Mouse (Mus musculus): ENCODE measurements around the gene Pld4.

The Pld4 gene

DNA sequence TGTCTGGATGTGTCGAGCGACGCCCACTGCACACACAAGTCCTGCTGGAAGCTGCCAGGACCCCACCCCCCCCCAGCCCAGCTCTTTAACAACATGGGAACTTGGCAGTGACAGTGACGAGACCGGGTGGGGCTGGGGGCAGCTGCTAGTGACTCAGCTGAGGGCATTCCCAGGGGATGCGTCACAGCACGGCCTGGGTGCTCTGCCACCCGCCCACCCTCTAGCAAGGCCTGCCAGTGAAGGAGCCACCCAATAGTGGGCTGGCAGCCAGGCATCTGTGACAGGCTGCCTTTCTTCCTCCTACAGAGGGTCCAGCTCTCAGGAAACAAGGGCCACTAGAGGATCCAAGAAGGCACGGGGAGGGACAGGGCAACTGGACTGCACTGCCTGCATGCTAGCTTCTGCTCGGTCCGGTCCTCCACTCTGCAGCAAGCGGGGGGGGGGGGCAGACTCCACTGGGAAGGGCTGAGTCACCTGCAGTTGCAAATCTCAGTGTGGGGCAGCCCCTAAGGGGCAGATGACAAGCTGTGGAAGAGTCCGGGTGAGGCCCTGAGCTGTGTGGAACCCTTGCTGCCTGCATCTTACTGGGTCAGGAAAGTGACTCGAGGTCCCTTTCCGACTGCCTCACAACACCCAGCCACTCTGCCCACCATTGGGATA is 37.3 kb downstream of the Pld4 start:
- Histone ChIP-seq H3K9me3 (ENCODE audit: low read length) (no peaks in the 10 kb centered on the region), H3K4me3 (replicated peaks; ENCODE audit: low read length) (peak overlapping the region; percentile 39)
- TF ChIP-seq NANOG (IDR thresholded peaks at IDR 0.05; ENCODE audit: borderline replicate concordance, low read length), result no peak
- no peak for TF ChIP-seq POU5F1 (IDR thresholded peaks at IDR 0.05; ENCODE audit: borderline replicate concordance, low read length)
- no peak for TF ChIP-seq CTCF (conservative IDR thresholded peaks at IDR 0.05; ENCODE audit: low read length)

DNA sequence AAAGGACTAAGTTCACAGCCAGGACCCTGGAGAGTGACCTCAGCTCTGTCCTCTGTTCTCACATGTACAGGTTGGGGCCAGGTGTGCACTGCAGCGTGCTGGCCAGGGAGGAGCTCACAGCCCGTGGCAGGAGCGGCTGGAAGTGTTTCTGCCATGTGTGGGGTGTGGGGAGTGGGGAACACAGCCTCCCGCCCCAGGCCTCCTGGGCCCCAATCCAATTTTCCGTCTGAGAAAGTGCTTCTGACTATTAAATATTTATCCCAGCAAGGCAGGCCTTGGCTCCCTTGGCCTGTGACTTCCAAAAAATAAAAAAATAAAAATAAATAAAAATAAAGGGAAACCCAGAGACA is 37.9 kb downstream of the Pld4 start:
- TF ChIP-seq NANOG (IDR thresholded peaks at IDR 0.05; ENCODE audit: borderline replicate concordance, low read length), result no peak
- TF ChIP-seq CTCF (conservative IDR thresholded peaks at IDR 0.05; ENCODE audit: low read length), result no peak
- TF ChIP-seq POU5F1 (IDR thresholded peaks at IDR 0.05; ENCODE audit: borderline replicate concordance, low read length), result no peak
- Histone ChIP-seq H3K9me3 (ENCODE audit: low read length) (no peaks in the 10 kb centered on the region), H3K27me3 (ENCODE audit: insufficient read depth, low read length) (peaks cover 30% of the 10 kb centered on the region), H3K4me3 (replicated peaks; ENCODE audit: low read length) (no peak overlapping the region), H3K4me1 (replicated peaks; ENCODE audit: low read depth, low read length) (peaks cover 93% of the 10 kb centered on the region), H3K36me3 (ENCODE audit: insufficient read depth, low read length) (no peaks in the 10 kb centered on the region)

More for the DNA sequence above, 37.3 kb downstream of the Pld4 start:
- Histone ChIP-seq H3K4me1 (replicated peaks; ENCODE audit: low read depth, low read length) (peaks cover 93% of the 10 kb centered on the region), H3K27me3 (ENCODE audit: insufficient read depth, low read length) (peaks cover 25% of the 10 kb centered on the region), H3K36me3 (ENCODE audit: insufficient read depth, low read length) (no peaks in the 10 kb centered on the region)

DNA sequence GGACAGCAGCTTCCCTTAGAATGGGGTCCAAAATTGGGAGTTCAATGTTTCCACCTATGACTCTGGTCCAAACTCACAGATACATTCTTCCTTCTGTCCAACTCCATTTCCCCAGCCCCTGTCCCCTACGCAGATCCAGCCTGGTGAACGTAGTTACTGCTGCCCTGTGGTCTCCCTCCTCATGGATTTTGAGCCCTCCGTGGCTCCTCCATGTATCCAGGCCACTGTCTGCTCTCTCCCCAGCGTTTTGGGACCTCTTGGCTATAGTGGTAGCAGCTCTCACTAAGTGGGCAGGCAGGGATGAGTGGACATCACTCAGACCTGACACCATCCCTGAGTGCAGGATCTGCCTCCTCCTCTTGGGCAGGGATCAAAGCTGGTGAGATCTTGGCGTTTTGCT is 38.3 kb downstream of the Pld4 start:
- H3K4me1 ChIP-seq (replicated peaks; ENCODE audit: low read depth, low read length), result peaks cover 93% of the 10 kb centered on the region
- TF ChIP-seq NANOG (IDR thresholded peaks at IDR 0.05; ENCODE audit: borderline replicate concordance, low read length) (no peak), CTCF (conservative IDR thresholded peaks at IDR 0.05; ENCODE audit: low read length) (no peak), POU5F1 (IDR thresholded peaks at IDR 0.05; ENCODE audit: borderline replicate concordance, low read length) (no peak)
- no peak overlapping the region for H3K4me3 ChIP-seq (replicated peaks; ENCODE audit: low read length)
- no peaks in the 10 kb centered on the region for H3K9me3 ChIP-seq (ENCODE audit: low read length)
- H3K27me3 ChIP-seq (ENCODE audit: insufficient read depth, low read length), result peaks cover 34% of the 10 kb centered on the region
- H3K36me3 ChIP-seq (ENCODE audit: insufficient read depth, low read length), result no peaks in the 10 kb centered on the region

DNA sequence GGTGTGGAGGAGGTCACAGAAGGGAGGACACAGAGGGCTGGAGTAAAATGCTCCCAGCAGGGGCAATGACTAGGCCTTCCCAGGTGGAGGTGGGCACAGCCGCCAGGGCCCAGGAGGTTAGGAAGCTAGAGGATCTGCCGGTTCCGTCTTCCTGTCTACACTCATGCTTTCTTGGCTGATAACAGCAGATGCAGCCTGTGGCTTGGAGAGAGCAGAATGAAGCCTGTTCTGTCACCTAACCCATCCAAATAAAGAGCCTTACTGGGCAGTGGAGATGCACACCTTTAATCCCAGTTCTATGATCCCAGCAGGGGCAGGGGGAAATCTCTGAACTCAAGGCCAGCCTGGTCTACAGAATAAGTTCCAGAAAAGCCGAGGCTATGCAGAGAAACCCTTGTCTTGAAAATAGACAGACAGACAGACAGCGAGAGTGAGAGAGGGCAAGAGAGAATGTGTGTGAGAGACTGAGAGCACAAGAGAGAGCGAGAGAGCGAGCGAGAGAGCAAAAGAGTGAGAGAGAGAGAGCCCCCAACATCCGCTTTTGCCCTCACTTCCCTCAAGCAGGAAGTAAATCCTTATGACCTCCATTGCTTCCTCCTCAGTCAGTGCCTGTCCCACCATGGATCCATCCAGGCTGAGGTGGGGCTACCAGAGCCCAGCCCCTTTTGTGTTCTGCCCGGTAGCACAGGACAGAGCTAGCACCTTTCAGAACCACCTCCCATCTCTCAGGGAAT is 38.9 kb downstream of the Pld4 start:
- peaks cover 92% of the 10 kb centered on the region for H3K4me1 ChIP-seq (replicated peaks; ENCODE audit: low read depth, low read length)
- TF ChIP-seq CTCF (conservative IDR thresholded peaks at IDR 0.05; ENCODE audit: low read length) (no peak), NANOG (IDR thresholded peaks at IDR 0.05; ENCODE audit: borderline replicate concordance, low read length) (no peak), POU5F1 (IDR thresholded peaks at IDR 0.05; ENCODE audit: borderline replicate concordance, low read length) (no peak)

DNA sequence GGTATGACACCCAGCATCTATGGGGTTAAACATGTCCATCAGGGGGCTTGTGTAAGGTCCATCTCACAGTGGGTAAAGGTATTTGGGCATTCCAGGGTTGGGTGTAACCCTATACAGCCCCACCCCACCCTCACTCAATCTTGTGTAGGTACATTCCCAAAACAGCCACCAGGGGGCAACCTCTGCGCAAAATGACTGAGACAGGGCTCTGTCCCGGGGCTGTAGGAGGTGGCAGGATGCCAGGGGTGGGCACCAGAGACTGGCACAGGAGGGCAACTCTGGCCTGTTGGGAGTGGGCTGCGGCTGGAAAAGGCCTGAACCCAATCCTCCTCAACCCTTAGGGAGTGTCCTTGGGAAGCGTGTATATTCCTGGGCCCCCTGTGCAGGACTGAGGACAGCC is 40.0 kb downstream of the Pld4 start:
- Histone ChIP-seq H3K36me3 (ENCODE audit: insufficient read depth, low read length) (no peaks in the 10 kb centered on the region), H3K27me3 (ENCODE audit: insufficient read depth, low read length) (peaks cover 49% of the 10 kb centered on the region), H3K4me1 (replicated peaks; ENCODE audit: low read depth, low read length) (peaks cover 82% of the 10 kb centered on the region), H3K9me3 (ENCODE audit: low read length) (no peaks in the 10 kb centered on the region), H3K4me3 (replicated peaks; ENCODE audit: low read length) (0 out of 2 replicates have a peak overlapping the region, but pooled peaks have one; percentile 10)
- TF ChIP-seq CTCF (conservative IDR thresholded peaks at IDR 0.05; ENCODE audit: low read length), result peak; percentile 76
- TF ChIP-seq NANOG (IDR thresholded peaks at IDR 0.05; ENCODE audit: borderline replicate concordance, low read length), result no peak
- no peak for TF ChIP-seq POU5F1 (IDR thresholded peaks at IDR 0.05; ENCODE audit: borderline replicate concordance, low read length)

More for the DNA sequence above, 38.9 kb downstream of the Pld4 start:
- Histone ChIP-seq H3K27me3 (ENCODE audit: insufficient read depth, low read length) (peaks cover 38% of the 10 kb centered on the region), H3K36me3 (ENCODE audit: insufficient read depth, low read length) (no peaks in the 10 kb centered on the region), H3K4me3 (replicated peaks; ENCODE audit: low read length) (no peak overlapping the region), H3K9me3 (ENCODE audit: low read length) (no peaks in the 10 kb centered on the region)

DNA sequence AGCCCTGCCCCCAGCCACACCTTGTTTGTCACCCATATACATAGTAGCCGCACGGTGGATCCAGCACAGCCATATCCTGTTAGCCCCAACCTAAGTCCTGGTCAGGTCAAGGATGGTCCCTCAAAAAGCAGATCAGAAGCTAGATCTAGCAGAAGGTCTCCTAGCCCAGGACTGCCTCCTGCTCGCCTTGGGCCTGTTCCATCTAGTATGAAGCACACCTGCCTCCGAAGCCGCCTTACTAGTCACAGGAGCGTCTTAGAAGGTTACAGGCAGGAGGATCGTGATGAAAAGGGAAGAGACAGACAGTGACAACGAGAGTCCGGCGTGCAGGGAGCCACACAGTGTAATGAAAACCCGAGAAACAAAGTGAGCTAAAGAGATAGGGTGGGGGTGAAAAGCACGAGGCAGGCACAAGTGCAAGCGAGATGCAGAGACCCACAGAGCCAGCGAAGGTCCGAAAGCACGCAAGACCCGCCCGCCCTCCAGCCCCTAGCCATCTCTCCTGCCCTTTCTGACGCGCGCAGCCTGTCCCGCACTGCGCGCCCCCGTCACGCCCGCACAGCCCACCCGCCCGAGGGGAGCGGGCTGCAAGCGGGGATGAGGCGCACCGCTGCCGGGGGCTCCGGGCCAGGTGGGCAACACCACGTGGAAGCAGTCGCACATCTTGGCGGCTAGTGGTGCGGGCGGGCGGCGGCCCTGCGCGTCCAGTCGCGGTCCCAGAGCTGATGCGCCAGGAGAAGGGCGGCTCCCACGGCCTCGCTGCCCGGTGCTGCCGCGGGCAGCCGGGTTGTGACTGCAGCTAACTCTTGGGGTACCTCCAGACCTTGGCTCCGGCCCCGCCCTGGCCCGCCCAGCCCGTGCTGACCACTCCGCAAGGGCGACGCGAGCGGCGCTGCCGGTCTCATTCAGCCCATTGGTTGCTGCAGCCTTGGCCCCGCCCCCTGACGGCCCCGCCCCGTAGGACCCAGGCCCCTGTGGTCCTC is 41.7 kb downstream of the Pld4 start, which contains the start of gene Ahnak2:
TSS of gene Ahnak2 (minus strand) at position 794 of the 983 bp plus-strand sequence.
- H3K9me3 ChIP-seq (ENCODE audit: low read length), result no peaks in the 10 kb centered on the region
- peak within 1 kb of the TSS; percentile 83 for H3K4me3 ChIP-seq (replicated peaks; ENCODE audit: low read length)
- peaks cover 64% of the 10 kb centered on the region for H3K27me3 ChIP-seq (ENCODE audit: insufficient read depth, low read length)
- no peaks in the 10 kb centered on the region for H3K36me3 ChIP-seq (ENCODE audit: insufficient read depth, low read length)
- TF ChIP-seq CTCF (conservative IDR thresholded peaks at IDR 0.05; ENCODE audit: low read length), result no peak
- TF ChIP-seq POU5F1 (IDR thresholded peaks at IDR 0.05; ENCODE audit: borderline replicate concordance, low read length), result no peak
- TF ChIP-seq NANOG (IDR thresholded peaks at IDR 0.05; ENCODE audit: borderline replicate concordance, low read length), result no peak
- H3K4me1 ChIP-seq (replicated peaks; ENCODE audit: low read depth, low read length), result peaks cover 65% of the 10 kb centered on the region

DNA sequence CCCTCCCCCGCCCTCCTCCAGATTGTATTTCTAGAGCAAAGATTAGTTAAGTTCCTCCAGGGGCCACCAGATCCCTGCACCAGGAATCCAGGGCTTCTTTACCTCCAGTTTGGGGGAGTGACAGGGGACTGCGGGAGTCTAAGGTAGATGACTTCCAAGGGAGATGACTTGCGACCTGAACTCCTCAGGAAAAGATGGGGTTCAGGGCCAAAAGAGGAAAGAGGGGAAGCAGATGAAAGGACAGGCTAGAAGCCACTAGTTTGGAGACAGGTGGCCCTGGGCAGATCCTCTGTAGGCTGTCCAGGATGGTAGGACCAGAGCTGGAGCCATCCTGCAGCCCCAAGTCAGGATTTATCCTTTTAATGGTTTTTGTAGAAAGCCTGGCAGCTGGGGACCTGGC is 42.5 kb downstream of the Pld4 start:
- TF ChIP-seq NANOG (IDR thresholded peaks at IDR 0.05; ENCODE audit: borderline replicate concordance, low read length), result no peak
- TF ChIP-seq CTCF (conservative IDR thresholded peaks at IDR 0.05; ENCODE audit: low read length), result no peak
- TF ChIP-seq POU5F1 (IDR thresholded peaks at IDR 0.05; ENCODE audit: borderline replicate concordance, low read length), result no peak
- no peaks in the 10 kb centered on the region for H3K9me3 ChIP-seq (ENCODE audit: low read length)
- H3K4me1 ChIP-seq (replicated peaks; ENCODE audit: low read depth, low read length), result peaks cover 60% of the 10 kb centered on the region
- H3K36me3 ChIP-seq (ENCODE audit: insufficient read depth, low read length), result no peaks in the 10 kb centered on the region
- H3K27me3 ChIP-seq (ENCODE audit: insufficient read depth, low read length), result peaks cover 64% of the 10 kb centered on the region
- no peak overlapping the region for H3K4me3 ChIP-seq (replicated peaks; ENCODE audit: low read length)

DNA sequence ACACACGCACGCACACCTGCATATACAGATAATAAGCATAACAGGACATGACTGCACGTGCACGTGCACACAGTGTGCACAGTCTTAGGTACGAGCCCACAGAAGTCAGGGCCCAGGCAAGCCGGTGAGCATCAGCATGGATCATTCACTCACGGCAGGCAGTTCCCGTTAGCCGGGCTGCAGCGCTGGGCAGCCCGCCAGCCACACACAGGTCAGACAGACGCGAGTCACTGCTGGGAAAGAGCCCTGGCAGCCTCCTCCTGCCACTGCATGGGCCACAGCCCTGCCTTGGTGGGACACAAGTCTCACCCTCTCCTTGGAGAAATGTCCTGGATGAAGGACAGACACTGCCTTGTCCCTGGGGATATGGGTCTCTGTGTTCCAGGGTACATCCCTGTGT is 43.6 kb downstream of the Pld4 start:
- Histone ChIP-seq H3K27me3 (ENCODE audit: insufficient read depth, low read length) (peaks cover 66% of the 10 kb centered on the region), H3K4me3 (replicated peaks; ENCODE audit: low read length) (peak overlapping the region; percentile 43)
- TF ChIP-seq CTCF (conservative IDR thresholded peaks at IDR 0.05; ENCODE audit: low read length) (no peak), NANOG (IDR thresholded peaks at IDR 0.05; ENCODE audit: borderline replicate concordance, low read length) (no peak), POU5F1 (IDR thresholded peaks at IDR 0.05; ENCODE audit: borderline replicate concordance, low read length) (no peak)

More for the DNA sequence above, 43.6 kb downstream of the Pld4 start:
- H3K9me3 ChIP-seq (ENCODE audit: low read length), result no peaks in the 10 kb centered on the region
- H3K4me1 ChIP-seq (replicated peaks; ENCODE audit: low read depth, low read length), result peaks cover 58% of the 10 kb centered on the region
- no peaks in the 10 kb centered on the region for H3K36me3 ChIP-seq (ENCODE audit: insufficient read depth, low read length)

Measured in E14TG2a.4 (cell line).